Comparison of ENCODE assay signal across 8 mouse cellular contexts in the genomic region with DNA sequence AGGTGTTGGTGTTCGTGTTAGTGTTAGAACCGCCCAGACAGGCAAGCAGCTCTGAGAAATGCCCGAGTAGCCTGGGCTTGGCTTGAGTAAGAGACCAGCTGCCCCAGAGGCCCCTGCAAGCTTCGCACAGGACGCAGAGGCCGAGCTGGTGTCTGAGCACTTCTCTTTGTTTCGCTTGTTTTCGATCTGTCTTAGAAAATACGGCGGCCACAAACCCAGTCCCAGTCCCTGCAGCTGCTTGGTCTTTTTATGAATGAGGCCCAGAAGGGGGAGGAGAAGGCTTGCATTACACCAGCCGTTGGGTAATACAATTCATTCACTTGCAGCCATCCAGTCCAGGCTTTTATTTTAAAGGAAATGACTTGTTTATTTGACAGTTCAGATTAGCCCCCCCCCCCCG.
DNase-seq lines count a peak whose midpoint lies in the region; ATAC-seq and TF ChIP-seq lines count a peak whose summit lies in the region.

No protein-coding gene starts in this region.

- peak overlapping the region; percentile 54 for H3K9ac ChIP-seq in MEL (ENCODE audit: control insufficient read depth, low read depth, low read length, poor library complexity, severe bottlenecking)
- no peak overlapping the region for H3K9ac ChIP-seq in forebrain, embryonic 11.5 days (ENCODE audit: low read length)
- no peak overlapping the region for H3K9ac ChIP-seq in heart, postnatal 0 days (replicated peaks; ENCODE audit: low read depth, low read length)

- WGBS in forebrain, embryonic 11.5 days: under 1% methylated on average over 12 of the region's 12 CpGs
- 4% methylated on average over 12 of the region's 12 CpGs for WGBS in heart, postnatal 0 days

- peaks cover 0 to 17% of the 10 kb centered on the region in 2 experiments; a peak in 2 of 4 replicates for H3K36me3 ChIP-seq in MEL (ENCODE audit: control insufficient read depth in 1 of 2, insufficient read depth in 2 of 2, low read length in 2 of 2)
- no peaks in the 10 kb centered on the region for H3K36me3 ChIP-seq in forebrain, embryonic 11.5 days (ENCODE audit: control insufficient read depth, insufficient read depth, low read length)
- H3K36me3 ChIP-seq in heart, postnatal 0 days (replicated peaks; ENCODE audit: control insufficient read depth, insufficient read depth, low read length): no peaks in the 10 kb centered on the region

- TF ChIP-seq EP300 in MEL (IDR thresholded peaks at IDR 0.05; ENCODE audit: low read depth in 1 of 2, low read length in 2 of 2): no peak
- TF ChIP-seq EP300 in heart, postnatal 0 days (IDR thresholded peaks at IDR 0.05; ENCODE audit: low read depth): no peak

- TF ChIP-seq CTCF in MEL (IDR thresholded peaks at IDR 0.05 in 2 of 3, conservative IDR thresholded peaks at IDR 0.05 in 1 of 3; ENCODE audit: control insufficient read depth in 1 of 3, insufficient read depth in 1 of 3, low read depth in 2 of 3, low read length in 3 of 3, poor library complexity in 1 of 3, severe bottlenecking in 1 of 3): no peak
- TF ChIP-seq CTCF in heart, postnatal 0 days (IDR thresholded peaks at IDR 0.05; ENCODE audit: low read depth): no peak
- no peak for TF ChIP-seq CTCF in layer of hippocampus, adult 2 months (conservative IDR thresholded peaks at IDR 0.05)

- ATAC-seq in forebrain, embryonic 11.5 days (replicated peaks; ENCODE audit: low FRiP score): peak; percentile 91
- peak; percentile 66 for ATAC-seq in heart, postnatal 0 days (ENCODE audit: insufficient read depth, low read depth)

- no peak for TF ChIP-seq RAD21 in MEL (IDR thresholded peaks at IDR 0.05; ENCODE audit: low read depth, low read length)

- TF ChIP-seq POLR2A in MEL (IDR thresholded peaks at IDR 0.05; ENCODE audit: control insufficient read depth in 1 of 2, insufficient read depth in 1 of 2, low read depth in 1 of 2, low read length in 2 of 2, poor library complexity in 1 of 2): no peak

- H3K4me1 ChIP-seq in MEL (ENCODE audit: control insufficient read depth in 1 of 2, insufficient read depth in 2 of 2, low read length in 2 of 2): peaks cover 15 to 22% of the 10 kb centered on the region in 2 experiments
- peaks cover 15% of the 10 kb centered on the region for H3K4me1 ChIP-seq in forebrain, embryonic 11.5 days (replicated peaks; ENCODE audit: control insufficient read depth, insufficient read depth, low read length)
- peaks cover 42% of the 10 kb centered on the region for H3K4me1 ChIP-seq in heart, postnatal 0 days (ENCODE audit: control insufficient read depth, insufficient read depth)

- peak overlapping the region; percentile 52 to 54 for H3K4me3 ChIP-seq in MEL (ENCODE audit: control insufficient read depth in 1 of 2, insufficient read depth in 1 of 2, low read depth in 2 of 2, low read length in 2 of 2)
- H3K4me3 ChIP-seq in forebrain, embryonic 11.5 days (ENCODE audit: low read depth, low read length): no peak overlapping the region
- H3K4me3 ChIP-seq in heart, postnatal 0 days (ENCODE audit: low read depth, low read length): peak overlapping the region; percentile 12; the same call in 1 of the 2 replicates
- H3K4me3 ChIP-seq in layer of hippocampus, adult 2 months: no peak overlapping the region

- H3K27ac ChIP-seq in MEL (ENCODE audit: control insufficient read depth, low read depth, low read length): peak overlapping the region; percentile 81
- peak overlapping the region; percentile 90 for H3K27ac ChIP-seq in forebrain, embryonic 11.5 days (ENCODE audit: low read depth, low read length)
- H3K27ac ChIP-seq in heart, postnatal 0 days (ENCODE audit: low read depth): peak overlapping the region; percentile 82
- peak overlapping the region; percentile 64 for H3K27ac ChIP-seq in layer of hippocampus, adult 2 months

- H3K9me3 ChIP-seq in MEL (replicated peaks; ENCODE audit: insufficient read depth, low read length): no peaks in the 10 kb centered on the region
- H3K9me3 ChIP-seq in forebrain, embryonic 11.5 days (ENCODE audit: control insufficient read depth, low read length): no peaks in the 10 kb centered on the region
- H3K9me3 ChIP-seq in heart, postnatal 0 days (replicated peaks; ENCODE audit: control insufficient read depth, low read length): no peaks in the 10 kb centered on the region

- H3K4me2 ChIP-seq in forebrain, embryonic 11.5 days (ENCODE audit: low read depth, low read length, severe bottlenecking): peak overlapping the region; percentile 22; the same call in 1 of the 2 replicates
- peak overlapping the region; percentile 45 for H3K4me2 ChIP-seq in heart, postnatal 0 days (ENCODE audit: low read depth, low read length)

- DNase-seq in 3T3-L1 (ENCODE audit: low read depth, low spot score) (peak; percentile 23), MEL (ENCODE audit: low read depth, low spot score) (peak; percentile 64)
- DNase-seq in forebrain, embryonic 11.5 days (ENCODE audit: low spot score): peak; percentile 82
- peak; percentile 76 for DNase-seq in heart, postnatal 0 days (ENCODE audit: low spot score)
- peak; percentile 48 to 54 for DNase-seq in layer of hippocampus, adult 2 months (ENCODE audit: low spot score in 2 of 2)
- peak; percentile 77 for DNase-seq in lung, postnatal 10 days
- DNase-seq in retina, postnatal 1 day: peak; percentile 93
- DNase-seq in ovary, adult 18-20 months (ENCODE audit: low spot score): no peak

- no peaks in the 10 kb centered on the region for H3K79me2 ChIP-seq in MEL (ENCODE audit: control insufficient read depth, insufficient read depth, low read length, poor library complexity)

- H3K27me3 ChIP-seq in MEL (ENCODE audit: control insufficient read depth in 1 of 2, insufficient read depth in 2 of 2, low read length in 2 of 2): no peaks in the 10 kb centered on the region
- no peaks in the 10 kb centered on the region for H3K27me3 ChIP-seq in forebrain, embryonic 11.5 days (ENCODE audit: control insufficient read depth, insufficient read depth, low read length)
- no peaks in the 10 kb centered on the region for H3K27me3 ChIP-seq in heart, postnatal 0 days (ENCODE audit: control insufficient read depth, insufficient read depth, low read length)

TF ChIP-seq in MEL, 35 proteins besides CTCF, POLR2A, EP300 and RAD21:
- TF ChIP-seq JUND (IDR thresholded peaks at IDR 0.05; ENCODE audit: low read depth, low read length) (no peak), CHD2 (IDR thresholded peaks at IDR 0.05; ENCODE audit: low read length) (no peak), ETS1 (IDR thresholded peaks at IDR 0.05; ENCODE audit: low read depth, low read length) (no peak), TAL1 (IDR thresholded peaks at IDR 0.05; ENCODE audit: low read length) (no peak), BHLHE40 (IDR thresholded peaks at IDR 0.05; ENCODE audit: borderline replicate concordance, low read depth, low read length) (no peak), SMC3 (IDR thresholded peaks at IDR 0.05; ENCODE audit: low read depth, low read length) (no peak), SIN3A (IDR thresholded peaks at IDR 0.05; ENCODE audit: low read length) (no peak; the same call in 1 of the 2 replicates)

Comparison
In these comparisons a context has a peak if more than half of its experiments do, and no peak if none do; other contexts are left out.
1. H3K4me3 ChIP-seq: peak in MEL (2 of 2) and heart, postnatal 0 days (single experiment); none in forebrain, embryonic 11.5 days (single experiment) and layer of hippocampus, adult 2 months (single experiment).
2. Peak in every context shown above with its lines, with median percentiles within 50 percentile points of each other: H3K27ac ChIP-seq.